Mouse (Mus musculus): ENCODE measurements around the gene Zbtb34.
A peak's percentile ranks its signal among the peaks of the same experiment; 100 is the strongest.

Gene Zbtb34

GRCm38 (mm10) chr2:33430771-33431699 is at the start of gene Zbtb34:
Zbtb34 (minus strand) TSS chr2:33431324.
- DNase-seq (ENCODE audit: low spot score in 2 of 2) = peak; percentile 69 to 71

GRCm38 (mm10) chr2:33477961-33478755 is 47.0 kb upstream of the Zbtb34 start:
- DNase-seq (ENCODE audit: low spot score in 2 of 2) = no peak

GRCm38 (mm10) chr2:33475961-33476360 is 44.8 kb upstream of the Zbtb34 start:
- peak; percentile 91 to 92 for DNase-seq (ENCODE audit: low spot score in 2 of 2)

- peak; percentile 96 to 98 for DNase-seq (ENCODE audit: low spot score in 2 of 2)
Observed at GRCm38 (mm10) chr2:33468466-33469097, 37.5 kb upstream of the Zbtb34 start, which contains the start of gene Zbtb43. Zbtb43 (minus strand) TSS chr2:33468559.

- no peak for DNase-seq (ENCODE audit: low spot score in 2 of 2)
Observed at GRCm38 (mm10) chr2:33467546-33468465, 36.7 kb upstream of the Zbtb34 start.

GRCm38 (mm10) chr2:33465966-33466365 is 34.8 kb upstream of the Zbtb34 start:
- no peak for DNase-seq (ENCODE audit: low spot score in 2 of 2)

GRCm38 (mm10) chr2:33465215-33465614 is 34.1 kb upstream of the Zbtb34 start:
- no peak for DNase-seq (ENCODE audit: low spot score in 2 of 2)

- no peak for DNase-seq (ENCODE audit: low spot score in 2 of 2)
Observed at GRCm38 (mm10) chr2:33462066-33462465, 30.9 kb upstream of the Zbtb34 start.

- DNase-seq (ENCODE audit: low spot score in 2 of 2) = no peak
Observed at GRCm38 (mm10) chr2:33461066-33461465, 29.9 kb upstream of the Zbtb34 start.

- DNase-seq (ENCODE audit: low spot score in 2 of 2) = no peak
Observed at GRCm38 (mm10) chr2:33459660-33460059, 28.5 kb upstream of the Zbtb34 start.

GRCm38 (mm10) chr2:33456696-33457095 is 25.6 kb upstream of the Zbtb34 start:
- DNase-seq (ENCODE audit: low spot score in 2 of 2) = no peak

- DNase-seq (ENCODE audit: low spot score in 2 of 2) = no peak
Observed at GRCm38 (mm10) chr2:33456242-33456641, 25.1 kb upstream of the Zbtb34 start.

- no peak for DNase-seq (ENCODE audit: low spot score in 2 of 2)
Observed at GRCm38 (mm10) chr2:33455350-33455749, 24.2 kb upstream of the Zbtb34 start.

- DNase-seq (ENCODE audit: low spot score in 2 of 2) = no peak
Observed at GRCm38 (mm10) chr2:33454816-33455215, 23.7 kb upstream of the Zbtb34 start.

- DNase-seq (ENCODE audit: low spot score in 2 of 2) = peak in 1 of 2 experiments; percentile 71
Observed at GRCm38 (mm10) chr2:33453476-33453875, 22.4 kb upstream of the Zbtb34 start.

GRCm38 (mm10) chr2:33452721-33453120 is 21.6 kb upstream of the Zbtb34 start:
- no peak for DNase-seq (ENCODE audit: low spot score in 2 of 2)

- DNase-seq (ENCODE audit: low spot score in 2 of 2) = peak in 1 of 2 experiments; percentile 46
Observed at GRCm38 (mm10) chr2:33452140-33452539, 21.0 kb upstream of the Zbtb34 start.

- DNase-seq (ENCODE audit: low spot score in 2 of 2) = no peak
Observed at GRCm38 (mm10) chr2:33451038-33451978, 20.2 kb upstream of the Zbtb34 start.

GRCm38 (mm10) chr2:33449119-33449873 is 18.2 kb upstream of the Zbtb34 start:
- DNase-seq (ENCODE audit: low spot score in 2 of 2) = peak; percentile 69 to 79
